Mouse (Mus musculus) Patski (cell line): ENCODE measurements around the gene Lurap1l. TPM values are rescaled to one million over a fixed set of nuclear protein-coding genes. Genes with fewer than 3 reads are reported as not detected.
"Not testable (repeated sequence)": the region's sequence is repeated elsewhere in the genome, so short reads cannot be mapped to it uniquely, and the experiment has no call there.

Source experiments
- ATAC-seq: fragments of 100-300 bp; one replicate; pipeline ENCODE4 v1.8.0; 2021
- CTCF ChIA-PET: fragments of 350-600 bp; sonication (Branson Sonifier 250); formaldehyde crosslinking; loops from one replicate; lab custom pipeline; 2022; ENCODE audit warnings: inconsistent platforms; lab: Charles Lee
- POLR2A ChIA-PET: fragments of 350-600 bp; sonication (Branson Sonifier 250); formaldehyde crosslinking; loops from one replicate; lab custom pipeline; 2022; ENCODE audit warnings: antibody characterized with exemption, inconsistent platforms; lab: Charles Lee
- DNase-seq: peaks from one replicate; pipeline ENCODE4 v3.0.0-alpha.2; 2011; ENCODE audit warnings: low read depth, low spot score
- H3K27me3 ChIP-seq: fragments of 371-371 bp; one replicate; pipeline ENCODE4 v1.5.1; 2021
- CTCF ChIP-seq: fragments of 100-300 bp; IDR thresholded peaks from one replicate; pipeline ENCODE4 v1.5.1; 2021
- in situ Hi-C: fragments of 300-500 bp; cut with MboI; formaldehyde crosslinking; loops from 3 replicates; pipeline ENCODE4 v1.11.1; 2018; ENCODE audit warnings: low pct_unique_long_range_greater_than_20kb, mixed read lengths
- polyA plus RNA-seq: library from polyadenylated mRNA; unstranded; gene quantifications from one replicate; pipeline ENCODE4 v1.2.3, GENCODE M21; 2021

Lurap1l gene
- polyA plus RNA-seq, 1 experiment from 2014 or later: 15.0 TPM

DNA sequence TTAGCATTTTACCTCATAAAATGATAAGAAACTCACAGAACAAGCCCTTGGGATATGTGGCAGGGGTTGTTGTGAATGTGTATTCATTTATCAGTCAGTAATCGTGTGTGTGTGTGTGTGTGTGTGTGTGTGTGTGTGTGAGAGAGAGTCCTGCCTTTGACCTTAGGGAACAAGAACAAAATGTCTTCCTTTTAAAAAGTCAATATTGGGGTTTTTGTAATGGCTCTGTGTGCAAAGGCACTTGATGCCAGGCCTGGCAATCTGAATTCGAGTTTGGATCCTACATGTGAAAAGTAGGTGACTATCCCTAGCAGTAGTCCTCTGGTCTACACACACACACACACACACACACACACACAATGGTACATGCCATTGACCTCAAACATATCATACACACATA lies 4.8 kb downstream of the Lurap1l start:
- CTCF ChIA-PET: interaction anchor here (1.5 to 2.0 kb wide), 2 partner anchors 43 to 195 kb away, joined by 4 to 5 read pairs; no protein-coding TSS in a partner anchor
- no peaks in the 10 kb centered on the region for H3K27me3 ChIP-seq
- ATAC-seq: no peak
- POLR2A ChIA-PET: no interaction called here
- in situ Hi-C loops: no loop called here
- no peak for DNase-seq
- no peak for TF ChIP-seq CTCF

DNA sequence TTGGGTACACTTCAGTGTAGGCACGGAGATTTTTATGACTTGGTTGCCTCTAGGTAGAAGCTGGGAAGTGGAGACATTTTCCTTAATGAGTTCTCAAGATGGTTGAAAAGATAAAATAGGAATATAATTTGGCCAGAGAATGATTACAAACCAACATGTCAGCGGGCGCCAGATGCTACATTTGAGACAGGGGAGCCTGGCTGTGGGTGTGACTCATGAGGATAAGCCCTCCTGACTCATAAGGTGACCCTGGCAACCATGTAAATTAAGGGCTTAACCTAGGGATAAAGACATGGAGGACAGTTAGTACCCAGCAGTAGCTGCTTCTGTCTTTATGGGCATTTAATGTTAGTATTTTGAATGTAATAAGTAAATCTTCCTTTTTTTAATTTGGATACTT lies 6.2 kb downstream of the Lurap1l start:
- CTCF ChIA-PET: interaction anchor here (1.5 kb wide), 1 partner anchor 44 kb away, joined by 4 read pairs; no protein-coding TSS in a partner anchor
- no peaks in the 10 kb centered on the region for H3K27me3 ChIP-seq
- ATAC-seq: peak; percentile 63
- no peak for DNase-seq
- POLR2A ChIA-PET: no interaction called here
- no peak for TF ChIP-seq CTCF
- in situ Hi-C loops: no loop called here

DNA sequence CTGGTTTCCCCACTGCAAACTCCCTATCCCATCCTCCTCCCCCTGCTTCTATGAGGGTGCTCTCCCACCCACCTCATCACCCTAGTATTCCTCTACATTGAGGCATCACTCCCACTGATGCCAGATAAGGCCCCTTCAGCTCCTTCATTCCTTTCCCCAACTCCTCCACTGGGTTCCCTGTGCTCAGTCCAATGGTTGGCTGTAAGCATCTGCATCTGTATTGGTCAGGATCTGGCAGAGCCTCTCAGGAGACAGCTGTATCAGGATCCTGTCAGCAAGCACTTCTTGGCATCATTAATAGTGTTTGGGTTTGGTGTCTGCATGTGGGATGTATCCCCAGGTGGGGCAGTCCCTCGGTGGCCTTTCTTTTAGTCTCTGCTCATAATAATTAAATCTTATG lies 6.7 kb downstream of the Lurap1l start:
- ATAC-seq, DNase-seq, CTCF ChIA-PET, POLR2A ChIA-PET, in situ Hi-C loops, H3K27me3 ChIP-seq: not testable (repeated sequence)

DNA sequence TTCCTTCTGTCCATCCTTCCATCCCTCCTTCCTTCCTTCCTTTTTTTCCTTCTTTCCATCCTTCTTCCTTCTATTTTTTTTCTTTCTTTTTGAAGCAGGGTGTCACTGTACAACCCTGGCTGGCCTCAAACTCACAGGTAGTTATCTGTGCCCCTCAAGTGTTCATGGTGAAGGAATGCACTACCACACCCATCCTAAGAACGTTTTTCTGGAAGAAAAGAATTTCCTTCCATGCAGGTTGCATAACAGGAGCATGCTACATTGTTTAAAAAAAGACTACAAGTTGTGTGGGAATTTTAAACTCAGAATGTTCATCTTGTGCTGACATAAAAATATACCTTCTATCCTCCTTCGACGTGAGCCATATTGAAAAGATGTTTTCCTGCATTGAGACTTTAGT lies 7.4 kb downstream of the Lurap1l start:
- ATAC-seq: no peak
- ChIA-PET POLR2A (no interaction called here), CTCF (no interaction called here)
- in situ Hi-C loops: no loop called here
- no peak for TF ChIP-seq CTCF
- DNase-seq: no peak
- no peaks in the 10 kb centered on the region for H3K27me3 ChIP-seq

DNA sequence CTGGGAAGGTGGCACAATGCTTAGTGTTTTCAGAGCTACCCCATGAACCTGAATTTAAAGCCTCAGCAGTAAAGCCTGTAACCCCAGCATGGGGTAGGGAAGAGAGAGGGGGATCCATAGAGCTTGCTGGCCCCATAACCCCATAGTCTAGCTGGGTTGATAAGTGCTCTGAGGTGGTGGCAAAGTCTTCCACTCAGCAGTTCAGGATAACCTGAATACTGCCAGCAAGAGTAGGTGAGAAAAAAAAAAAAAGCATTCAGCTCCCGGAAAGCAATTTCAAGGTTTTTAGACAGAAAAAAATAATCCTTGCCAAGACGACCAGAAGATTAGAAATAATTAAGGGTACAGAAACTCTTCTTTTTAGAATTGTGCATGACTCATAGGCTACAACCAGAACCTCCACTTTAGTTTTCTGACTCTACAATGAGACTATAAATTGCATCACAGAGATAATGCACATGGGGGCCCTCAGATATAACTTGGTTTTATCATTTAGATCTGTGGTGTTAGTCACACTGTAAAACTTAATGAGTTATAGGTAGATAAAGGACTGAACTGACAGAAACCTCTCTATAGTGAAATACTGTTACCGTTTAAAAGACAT lies 8.2 kb downstream of the Lurap1l start:
- ChIA-PET POLR2A (no interaction called here), CTCF (no interaction called here)
- TF ChIP-seq CTCF: no peak
- H3K27me3 ChIP-seq: no peaks in the 10 kb centered on the region
- DNase-seq (no peak), ATAC-seq (no peak)
- in situ Hi-C loops: no loop called here

DNA sequence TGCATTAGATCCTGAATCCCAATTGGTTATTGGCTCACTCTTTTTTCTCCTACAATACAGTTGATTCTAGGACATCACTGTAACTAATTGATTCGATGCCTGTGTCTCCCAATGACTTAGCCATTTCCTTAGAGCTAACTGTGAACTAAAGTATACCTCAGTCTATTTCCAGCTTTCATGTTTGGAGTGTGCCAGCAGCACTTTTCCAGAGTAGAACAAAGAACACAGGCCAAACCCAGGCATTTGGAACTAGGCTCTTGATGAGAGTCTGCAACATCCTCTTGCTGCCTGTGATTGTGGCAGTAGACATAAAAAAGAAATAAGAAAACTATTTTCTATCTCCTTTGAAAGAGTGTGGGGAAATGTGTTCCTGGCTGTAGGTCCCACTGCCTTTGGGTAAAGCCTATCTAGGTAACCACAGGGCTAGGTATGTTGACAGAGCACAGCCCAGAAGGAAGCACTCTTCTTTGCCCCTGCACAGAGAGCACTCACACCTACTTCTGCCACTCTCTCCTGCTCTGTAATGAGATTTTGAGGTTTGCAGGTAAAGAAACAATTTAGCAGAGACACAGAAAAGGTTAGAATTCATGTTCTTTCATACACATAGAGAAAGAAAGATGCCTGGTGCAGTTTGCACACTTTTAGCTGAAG lies 8.9 kb downstream of the Lurap1l start:
- ChIA-PET POLR2A (no interaction called here), CTCF (interaction anchor here (0.6 kb wide), 1 partner anchor 37 kb away, joined by 3 read pairs; no protein-coding TSS in a partner anchor)
- ATAC-seq (no peak), DNase-seq (no peak)
- in situ Hi-C loops: no loop called here
- TF ChIP-seq CTCF: no peak
- no peaks in the 10 kb centered on the region for H3K27me3 ChIP-seq

DNA sequence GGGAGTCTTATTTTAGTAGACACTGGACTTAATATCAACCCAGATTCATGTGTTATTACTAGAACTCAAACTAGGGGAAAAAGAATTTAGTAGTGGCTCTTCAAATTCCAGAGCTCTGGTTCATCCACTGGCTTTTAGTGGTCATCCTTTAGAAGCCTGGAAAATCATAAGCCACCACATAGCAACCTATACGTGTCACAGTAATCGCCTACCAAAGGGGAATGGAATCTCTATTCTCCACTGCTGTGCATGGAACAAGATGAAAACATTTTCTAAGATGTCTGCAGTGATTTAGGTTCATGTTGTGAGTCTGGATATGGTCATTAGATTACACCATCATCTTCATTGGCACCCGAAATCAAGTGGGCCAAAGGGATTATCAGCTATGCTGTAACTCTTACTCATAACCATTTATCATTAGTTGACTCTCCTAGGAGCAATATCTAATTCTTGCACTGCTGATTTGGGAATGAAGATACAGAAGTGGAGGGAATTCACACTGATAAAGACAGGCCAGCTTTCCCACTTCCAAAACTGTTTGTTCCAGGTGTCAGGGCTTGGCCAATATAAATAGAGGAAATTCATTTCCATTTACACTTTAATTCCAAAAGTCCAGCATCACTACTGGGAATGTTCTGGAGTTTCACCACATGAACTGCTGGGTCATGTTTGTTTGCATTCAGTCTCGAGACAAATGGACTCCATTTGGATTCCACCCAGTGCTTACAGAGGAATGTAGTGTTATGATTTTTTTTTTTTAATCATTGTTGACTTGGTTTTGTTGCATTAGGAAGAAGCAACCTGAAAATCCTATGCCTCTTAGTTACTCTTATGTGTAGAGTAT lies 11.4 kb downstream of the Lurap1l start:
- in situ Hi-C loops: no loop called here
- no peak for TF ChIP-seq CTCF
- H3K27me3 ChIP-seq: no peaks in the 10 kb centered on the region
- POLR2A ChIA-PET: no interaction called here
- ATAC-seq (peak; percentile 82), DNase-seq (no peak)
- CTCF ChIA-PET: interaction anchor here (0.8 kb wide), 1 partner anchor 10 kb away, joined by 3 read pairs; no protein-coding TSS in a partner anchor

DNA sequence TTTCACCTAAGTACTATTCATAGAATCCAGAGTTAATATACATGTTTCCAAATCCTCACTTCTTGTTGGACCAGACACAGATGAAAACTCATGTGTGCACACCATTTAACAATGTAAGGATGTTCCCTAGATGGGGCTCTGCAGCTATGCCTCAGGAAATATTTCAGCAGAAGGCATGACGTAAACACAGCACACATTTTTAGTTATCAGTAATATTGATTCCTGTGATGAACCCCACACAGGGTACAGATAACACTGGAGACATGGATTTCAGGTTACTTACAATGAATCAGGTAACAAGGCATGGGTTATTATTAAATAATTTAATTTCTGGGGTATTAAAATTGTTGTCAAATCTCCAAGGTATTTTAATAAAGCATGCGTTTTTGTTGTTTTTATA lies 12.2 kb downstream of the Lurap1l start:
- no peak for TF ChIP-seq CTCF
- CTCF ChIA-PET: interaction anchor here (1.3 kb wide), 1 partner anchor 16 kb away, joined by 3 read pairs; no protein-coding TSS in a partner anchor
- H3K27me3 ChIP-seq: no peaks in the 10 kb centered on the region
- POLR2A ChIA-PET: no interaction called here
- ATAC-seq (no peak), DNase-seq (no peak)
- in situ Hi-C loops: no loop called here

DNA sequence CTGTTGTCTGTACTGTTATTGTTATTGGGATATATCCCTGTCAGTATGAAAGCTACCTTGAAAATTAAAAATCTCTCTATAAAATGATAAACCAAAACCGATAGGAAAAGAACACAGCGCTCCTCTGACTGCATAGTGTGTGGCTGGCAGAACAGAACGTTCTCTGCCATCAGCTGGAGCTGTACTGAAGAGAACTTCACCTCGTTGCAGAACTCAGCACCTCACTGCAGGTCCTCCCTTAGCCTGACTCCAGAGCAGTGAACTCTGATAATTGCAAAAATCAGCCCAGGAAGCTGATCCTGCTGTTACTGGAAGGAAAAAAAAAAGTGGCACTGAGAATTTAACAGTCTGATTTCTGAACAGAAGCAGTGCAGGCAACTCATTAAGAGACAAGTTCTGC lies 14.4 kb downstream of the Lurap1l start:
- POLR2A ChIA-PET: no interaction called here
- ATAC-seq (no peak), DNase-seq (no peak)
- CTCF ChIA-PET: interaction anchor here (0.9 to 1.9 kb wide), 4 partner anchors 10 to 27 kb away, joined by 3 to 9 read pairs (median 5); no protein-coding TSS in a partner anchor
- in situ Hi-C loops: no loop called here
- no peak for TF ChIP-seq CTCF
- H3K27me3 ChIP-seq: no peaks in the 10 kb centered on the region

DNA sequence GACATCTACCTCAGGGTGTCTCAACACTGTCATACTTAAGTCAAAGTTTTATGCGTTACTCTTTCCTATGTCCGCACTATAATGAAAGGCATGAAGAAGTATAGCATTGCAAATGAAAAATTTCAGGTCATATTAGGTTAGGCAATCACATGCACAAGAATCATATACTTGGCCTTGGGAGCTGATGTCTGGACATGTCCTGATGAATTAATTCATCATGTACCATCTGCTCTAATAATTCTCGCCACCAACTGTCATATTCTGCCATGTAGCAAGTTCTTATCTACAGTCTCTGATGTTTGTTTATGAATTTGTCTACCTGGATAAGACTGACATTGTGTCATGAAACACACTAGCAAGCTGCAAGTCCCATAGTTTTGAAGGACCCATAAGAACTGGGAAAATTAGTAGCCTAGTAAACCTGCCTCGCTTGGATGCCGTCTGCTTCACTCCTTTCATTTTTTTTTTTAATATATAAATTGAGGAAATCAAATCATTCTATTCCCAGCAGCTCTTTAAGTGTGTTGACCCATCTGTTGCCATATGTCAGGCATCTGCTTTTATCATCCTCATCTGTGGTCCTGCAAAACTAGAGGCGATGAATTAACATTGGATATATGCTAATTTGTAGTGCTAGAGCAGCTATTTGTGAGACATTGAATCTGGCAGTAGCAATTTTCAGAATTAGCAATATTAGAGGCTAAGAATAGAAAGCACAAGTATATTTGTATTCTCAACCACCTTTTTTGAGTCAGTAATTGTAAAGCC lies 15.5 kb downstream of the Lurap1l start:
- H3K27me3 ChIP-seq: no peaks in the 10 kb centered on the region
- ATAC-seq: no peak
- CTCF ChIA-PET: interaction anchor here (1.7 to 1.9 kb wide), 2 partner anchors 12 to 14 kb away, joined by 7 to 9 read pairs; no protein-coding TSS in a partner anchor
- DNase-seq: no peak
- TF ChIP-seq CTCF: no peak
- POLR2A ChIA-PET: no interaction called here
- in situ Hi-C loops: no loop called here
